Mouse (Mus musculus): ENCODE results near the gene Bcl2a1d.
"Not testable (repeated sequence)": the region's sequence is repeated elsewhere in the genome, so short reads cannot be mapped to it uniquely, and the experiment has no call there.

DNA sequence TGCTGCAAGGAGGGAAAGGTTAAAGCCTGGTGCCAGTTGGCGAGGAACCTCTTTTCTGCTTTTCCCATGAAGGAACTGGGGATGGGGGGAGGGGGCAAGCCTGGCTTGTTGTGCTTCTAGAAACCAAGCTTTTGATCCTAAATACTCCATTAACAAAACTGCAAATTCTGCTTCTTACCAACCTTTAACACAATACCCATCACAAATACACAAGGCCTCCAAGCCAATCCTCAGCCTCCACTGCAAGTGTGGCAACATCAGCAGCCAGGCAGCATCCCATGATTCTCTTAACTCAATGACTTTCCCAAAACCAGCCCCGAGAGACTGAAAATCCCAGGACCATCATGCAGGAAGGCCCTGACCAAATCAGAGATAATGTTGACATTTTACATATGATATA, 21.3 kb downstream of the Bcl2a1d start:
- TF ChIP-seq CTCF (IDR thresholded peaks at IDR 0.05; ENCODE audit: control insufficient read depth, insufficient read depth, insufficient read length); MAX (IDR thresholded peaks at IDR 0.05); USF1 (IDR thresholded peaks at IDR 0.05; ENCODE audit: low read depth); MYOG (IDR thresholded peaks at IDR 0.05; ENCODE audit: control insufficient read depth, extremely low read depth, insufficient read length); CEBPB (IDR thresholded peaks at IDR 0.05; ENCODE audit: low read depth); MYOD1 (IDR thresholded peaks at IDR 0.05; ENCODE audit: control insufficient read depth, insufficient read length, low read depth): not testable (repeated sequence)

Measured in C2C12 (cell line).